Comparison of ENCODE assay signal across 22 mouse cellular contexts in genomic region chr7:79390141-79390708, GRCm38 (mm10). TPM values are rescaled to one million over a fixed set of nuclear protein-coding genes. Genes with fewer than 3 reads are reported as not detected.
A peak's percentile ranks its signal among the peaks of the same experiment; 100 is the strongest.
DNase-seq lines count a peak whose midpoint lies in the region; ATAC-seq and TF ChIP-seq lines count a peak whose summit lies in the region.
"Had no signal": no experiment of that assay in that cellular context is flagged by ENCODE, and none has a peak within 500 bp of the region (broad histone marks: within the 10 kb centered on the region; RNA-seq: fewer than 3 reads in every experiment).

No protein-coding gene starts in this region.

- H3K27me3 ChIP-seq in lung, embryonic 14.5 days (ENCODE audit: insufficient read depth, low read length), result no peaks in the 10 kb centered on the region
- no peaks in the 10 kb centered on the region for H3K27me3 ChIP-seq in ES-Bruce4 (ENCODE audit: control insufficient read depth, insufficient read depth, low read length, poor library complexity, severe bottlenecking)
- H3K27me3 ChIP-seq in hindbrain, embryonic 13.5 days, result no peaks in the 10 kb centered on the region
- H3K27me3 ChIP-seq in forebrain, embryonic 10.5 days (ENCODE audit: poor library complexity, severe bottlenecking), result 0 out of 2 replicates have a peak, but pooled peaks cover 4% of the 10 kb centered on the region
- H3K27me3 ChIP-seq: CH12.LX; embryonic facial prominence, embryonic 13.5 days; forebrain, embryonic 13.5 days had no signal

- TF ChIP-seq EP300 in ES-Bruce4 (IDR thresholded peaks at IDR 0.05; ENCODE audit: insufficient read depth, low read depth, low read length), result no peak

- no peaks in the 10 kb centered on the region for H3K9me3 ChIP-seq in lung, embryonic 14.5 days (ENCODE audit: low read depth, low read length)
- no peaks in the 10 kb centered on the region for H3K9me3 ChIP-seq in ES-Bruce4 (replicated peaks; ENCODE audit: control insufficient read depth, insufficient read depth, low read length, poor library complexity, severe bottlenecking)
- no peaks in the 10 kb centered on the region for H3K9me3 ChIP-seq in hindbrain, embryonic 13.5 days
- no peaks in the 10 kb centered on the region for H3K9me3 ChIP-seq in forebrain, embryonic 10.5 days
- H3K9me3 ChIP-seq: embryonic facial prominence, embryonic 13.5 days; forebrain, embryonic 13.5 days; G1E; heart, embryonic 10.5 days had no signal

- ATAC-seq in lung, embryonic 14.5 days (ENCODE audit: insufficient read depth), result no peak
- no peak for ATAC-seq in hindbrain, embryonic 13.5 days (ENCODE audit: low FRiP score)
- ATAC-seq: activated CD4-positive, CD25-positive, alpha-beta regulatory T cell, adult 4 months; forebrain, embryonic 13.5 days; forebrain, postnatal 0 days had no signal

- H3K4me2 ChIP-seq in lung, embryonic 14.5 days, result no peak overlapping the region
- no peak overlapping the region for H3K4me2 ChIP-seq in hindbrain, embryonic 13.5 days
- H3K4me2 ChIP-seq: embryonic facial prominence, embryonic 13.5 days; forebrain, embryonic 13.5 days; hindbrain, embryonic 14.5 days had no signal

- no peak for TF ChIP-seq POLR2A in ES-Bruce4 (IDR thresholded peaks at IDR 0.05; ENCODE audit: insufficient read depth, low read length)

- no peaks in the 10 kb centered on the region for H3K36me3 ChIP-seq in lung, embryonic 14.5 days (ENCODE audit: insufficient read depth)
- no peaks in the 10 kb centered on the region for H3K36me3 ChIP-seq in ES-Bruce4 (ENCODE audit: control insufficient read depth, insufficient read depth, low read length, poor library complexity, severe bottlenecking)
- no peaks in the 10 kb centered on the region for H3K36me3 ChIP-seq in hindbrain, embryonic 13.5 days
- no peaks in the 10 kb centered on the region for H3K36me3 ChIP-seq in forebrain, embryonic 10.5 days (replicated peaks)
- H3K36me3 ChIP-seq: embryonic facial prominence, embryonic 13.5 days; heart, embryonic 10.5 days had no signal

- H3K27ac ChIP-seq in lung, embryonic 14.5 days (ENCODE audit: low read depth), result no peak overlapping the region
- peak overlapping the region; percentile 61 for H3K27ac ChIP-seq in ES-Bruce4 (ENCODE audit: insufficient read depth, low read length)
- no peak overlapping the region for H3K27ac ChIP-seq in hindbrain, embryonic 13.5 days
- no peak overlapping the region for H3K27ac ChIP-seq in forebrain, embryonic 10.5 days
- H3K27ac ChIP-seq: embryonic facial prominence, embryonic 13.5 days; forebrain, embryonic 13.5 days; heart, embryonic 10.5 days; hindbrain, embryonic 14.5 days had no signal

- DNase-seq in lung, embryonic 14.5 days, result peak; percentile 27
- DNase-seq in lung, postnatal 14 days, result no peak
- DNase-seq in R1 (ENCODE audit: low read depth, low spot score), result peak; percentile 77
- peak; percentile 58 for DNase-seq in lung, postnatal 36 days
- no peak for DNase-seq in forebrain, embryonic 10.5 days (ENCODE audit: extremely low spot score, low spot score)
- DNase-seq: adrenal gland, postnatal 14 days; cerebellum, adult 18-20 months; cerebellum, adult 9-11 months; cerebellum, postnatal 36 days; forebrain, postnatal 0 days; heart, adult 18-20 months; heart, postnatal 10 days had no signal

- no peak for TF ChIP-seq CTCF in lung, embryonic 14.5 days (IDR thresholded peaks at IDR 0.05; ENCODE audit: low read depth)
- TF ChIP-seq CTCF in ES-Bruce4 (IDR thresholded peaks at IDR 0.05; ENCODE audit: low read depth, low read length), result no peak

- no peak overlapping the region for H3K9ac ChIP-seq in lung, embryonic 14.5 days
- H3K9ac ChIP-seq in ES-Bruce4 (ENCODE audit: low read depth, poor library complexity, severe bottlenecking), result peak overlapping the region; percentile 11; the same call in 1 of the 2 replicates
- no peak overlapping the region for H3K9ac ChIP-seq in hindbrain, embryonic 13.5 days
- H3K9ac ChIP-seq: embryonic facial prominence, embryonic 13.5 days; forebrain, embryonic 13.5 days; forebrain, postnatal 0 days; hindbrain, embryonic 14.5 days had no signal

- no peaks in the 10 kb centered on the region for H3K4me1 ChIP-seq in lung, embryonic 14.5 days (ENCODE audit: insufficient read depth)
- H3K4me1 ChIP-seq in ES-Bruce4 (ENCODE audit: control insufficient read depth, insufficient read depth, low read length), result no peaks in the 10 kb centered on the region
- H3K4me1 ChIP-seq in hindbrain, embryonic 13.5 days (replicated peaks), result peaks cover 16% of the 10 kb centered on the region
- H3K4me1 ChIP-seq in forebrain, embryonic 10.5 days, result peaks cover 60% of the 10 kb centered on the region

- 52% methylated on average over 5 of the region's 5 CpGs for WGBS in lung, embryonic 14.5 days
- WGBS in hindbrain, embryonic 13.5 days, result 67% methylated on average over 5 of the region's 5 CpGs
- 65% methylated on average over 5 of the region's 5 CpGs for WGBS in forebrain, embryonic 10.5 days

- no peak overlapping the region for H3K4me3 ChIP-seq in lung, embryonic 14.5 days (ENCODE audit: low read depth, low read length)
- no peak overlapping the region for H3K4me3 ChIP-seq in ES-Bruce4 (ENCODE audit: low read depth, low read length)
- no peak overlapping the region for H3K4me3 ChIP-seq in hindbrain, embryonic 13.5 days
- no peak overlapping the region for H3K4me3 ChIP-seq in forebrain, embryonic 10.5 days
- H3K4me3 ChIP-seq: embryonic facial prominence, embryonic 13.5 days; forebrain, embryonic 13.5 days; heart, embryonic 10.5 days had no signal

RNA-seq across cellular contexts. Expression of gene Fanci, which starts 1.5 kb away (rescaled TPM):
- polyA plus RNA-seq in lung, embryonic 14.5 days (2014; fragmentation: Nextera tagmentation; extraction: Ambion mirVana), result 16.9 and 19.3 TPM in 2 replicates
- 45.0 and 45.2 TPM in 2 replicates for polyA plus RNA-seq in ES-Bruce4 (2011; ENCODE audit: insufficient read depth, insufficient read length, low read depth, missing spikeins)
- 3.2 and 3.7 TPM in 2 replicates for polyA plus RNA-seq in hindbrain, embryonic 13.5 days (2015; fragmentation: Nextera tagmentation; extraction: Ambion mirVana)
- polyA plus RNA-seq in forebrain, embryonic 10.5 days (2016; fragmentation: Nextera tagmentation; extraction: Ambion mirVana), result 24.4 and 25.5 TPM in 2 replicates

RNA-seq across cellular contexts. Expression of gene Rlbp1, which starts 3.4 kb away (rescaled TPM):
- 0.26 and 0.54 TPM in 2 replicates for polyA plus RNA-seq in lung, embryonic 14.5 days (2014; fragmentation: Nextera tagmentation; extraction: Ambion mirVana)
- polyA plus RNA-seq in ES-Bruce4 (2011; ENCODE audit: insufficient read depth, insufficient read length, low read depth, missing spikeins), result 2.7 and 2.8 TPM in 2 replicates
- 16.2 and 21.9 TPM in 2 replicates for polyA plus RNA-seq in hindbrain, embryonic 13.5 days (2015; fragmentation: Nextera tagmentation; extraction: Ambion mirVana)
- polyA plus RNA-seq in forebrain, embryonic 10.5 days (2016; fragmentation: Nextera tagmentation; extraction: Ambion mirVana), result 1.2 and 1.8 TPM in 2 replicates
- polyA plus RNA-seq: G1E; heart, embryonic 14.5 days had no signal

Comparison
In these comparisons a context has a peak if more than half of its experiments do, and no peak if none do; other contexts are left out.
1. DNase-seq: peak in lung, embryonic 14.5 days (single experiment), R1 (single experiment) and lung, postnatal 36 days (single experiment); none in lung, postnatal 14 days (single experiment) and forebrain, embryonic 10.5 days (single experiment).